8 mouse cellular contexts compared by ENCODE assay signal in the genomic region with DNA sequence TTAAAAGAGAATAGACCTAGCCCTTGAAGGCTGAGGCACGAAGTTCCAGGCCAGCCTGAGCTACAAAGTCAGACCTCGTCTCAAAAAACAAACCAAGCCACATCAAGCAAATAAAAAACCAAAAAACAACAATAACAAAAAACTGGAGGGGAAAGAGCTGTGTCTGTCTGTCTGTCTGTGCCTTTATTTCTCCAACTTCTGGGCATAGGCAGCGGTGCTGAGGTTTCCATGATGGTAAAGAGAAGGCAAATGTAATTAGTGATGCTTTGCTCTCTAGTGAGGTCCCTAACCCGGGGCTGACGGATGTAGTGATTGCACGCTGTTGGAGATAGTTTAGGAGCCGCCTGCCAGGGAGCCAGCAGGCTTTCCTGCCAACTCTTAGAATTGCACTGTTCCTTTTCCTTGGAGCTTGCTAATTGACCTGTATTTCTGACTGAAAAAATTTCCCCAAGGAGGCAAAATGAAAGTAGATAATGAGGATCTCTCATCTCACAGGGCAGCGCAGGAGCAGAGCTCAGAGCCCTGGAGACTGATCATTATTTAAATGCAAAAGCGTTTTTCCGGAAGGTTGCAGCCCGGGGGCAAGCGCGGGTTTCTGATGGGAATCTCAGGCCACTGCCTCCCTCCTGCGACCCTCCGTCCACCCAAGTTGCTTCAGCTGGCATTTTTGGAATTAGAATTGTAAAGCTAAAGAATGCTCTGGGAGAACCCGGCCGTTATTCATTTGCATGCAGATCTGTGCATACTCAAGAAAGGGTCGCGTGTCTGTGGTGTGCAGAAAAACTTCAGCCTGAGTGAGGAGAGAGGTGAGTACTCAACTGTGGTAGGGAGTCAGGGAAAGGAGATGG. TPM values are rescaled to one million over a fixed set of nuclear protein-coding genes. Genes with fewer than 3 reads are reported as not detected.
DNase-seq lines count a peak whose midpoint lies in the region; ATAC-seq lines count a peak whose summit lies in the region.

No protein-coding gene starts in this region.

- ATAC-seq in forebrain, embryonic 16.5 days = peak; percentile 82

- DNase-seq in heart, adult 11 months = peak; percentile 74
- DNase-seq in heart, postnatal 4 days = no peak
- DNase-seq in ES-CJ7 (ENCODE audit: low read depth, low spot score) = peak; percentile 28
- peak; percentile 38 for DNase-seq in mesoderm, embryonic 11.5 days (ENCODE audit: low read depth, low spot score)
- no peak for DNase-seq in T-cell, adult 2 months (ENCODE audit: low spot score)
- no peak for DNase-seq in spleen, postnatal 4 days (ENCODE audit: low spot score in 2 of 2)
- no peak for DNase-seq in left cerebral cortex, adult 9 months (ENCODE audit: low spot score in 2 of 2)

- H3K4me1 ChIP-seq in forebrain, embryonic 16.5 days (replicated peaks; ENCODE audit: control insufficient read depth, insufficient read depth, low read length) = peaks cover 7% of the 10 kb centered on the region

- H3K9ac ChIP-seq in forebrain, embryonic 16.5 days (replicated peaks; ENCODE audit: low read depth, low read length) = peak overlapping the region; percentile 53

- peak overlapping the region; percentile 56 for H3K27ac ChIP-seq in forebrain, embryonic 16.5 days (ENCODE audit: low read length)

- WGBS in forebrain, embryonic 16.5 days = 1% methylated on average over 19 of the region's 19 CpGs

- peak overlapping the region; percentile 58 for H3K4me2 ChIP-seq in forebrain, embryonic 16.5 days (ENCODE audit: low read length)

- peak overlapping the region; percentile 33 for H3K4me3 ChIP-seq in forebrain, embryonic 16.5 days (replicated peaks; ENCODE audit: low read length)

- no peaks in the 10 kb centered on the region for H3K27me3 ChIP-seq in forebrain, embryonic 16.5 days (replicated peaks; ENCODE audit: control insufficient read depth, insufficient read depth, low read length)

- H3K36me3 ChIP-seq in forebrain, embryonic 16.5 days (ENCODE audit: control insufficient read depth, insufficient read depth) = no peaks in the 10 kb centered on the region

- H3K9me3 ChIP-seq in forebrain, embryonic 16.5 days (ENCODE audit: control insufficient read depth, low read length) = no peaks in the 10 kb centered on the region

RNA-seq across cellular contexts. Expression of gene Nim1k, which starts 14.1 kb away (rescaled TPM):
- under 1 TPM; 0.68 to 0.69 TPM for total RNA-seq in heart, postnatal 4 days (2021)
- polyA plus RNA-seq in forebrain, embryonic 16.5 days (2015; fragmentation: Nextera tagmentation; extraction: Ambion mirVana) = 7.4 and 8.0 TPM in 2 replicates

RNA-seq across cellular contexts. Expression of gene Zfp131, which starts 49.1 kb away (rescaled TPM):
- 10 to 100 TPM; 29.4 to 32.6 TPM for total RNA-seq in heart, postnatal 4 days (2021)
- 41.8 and 42.7 TPM in 2 replicates for polyA plus RNA-seq in forebrain, embryonic 16.5 days (2015; fragmentation: Nextera tagmentation; extraction: Ambion mirVana)

RNA-seq across cellular contexts. Expression of gene Hmgcs1, which starts 51.4 kb away (rescaled TPM):
- total RNA-seq in heart, postnatal 4 days (2021) = 100 to 1,000 TPM; 107 to 115 TPM
- polyA plus RNA-seq in forebrain, embryonic 16.5 days (2015; fragmentation: Nextera tagmentation; extraction: Ambion mirVana) = 461 and 470 TPM in 2 replicates

Comparison
In these comparisons a context has a peak if more than half of its experiments do, and no peak if none do; other contexts are left out.
1. DNase-seq: peak in heart, adult 11 months (single experiment), ES-CJ7 (single experiment) and mesoderm, embryonic 11.5 days (single experiment); none in heart, postnatal 4 days (single experiment), T-cell, adult 2 months (single experiment), spleen, postnatal 4 days (0 of 2) and left cerebral cortex, adult 9 months (0 of 2).